ENCODE assay signal across 13 mouse cellular contexts in genomic region chr11:94938296-94938695, GRCm38 (mm10). TPM values are rescaled to one million over a fixed set of nuclear protein-coding genes. Genes with fewer than 3 reads are reported as not detected.
DNase-seq lines count a peak whose midpoint lies in the region; ATAC-seq lines count a peak whose summit lies in the region.
"Had no signal": no experiment of that assay in that cellular context is flagged by ENCODE, and none has a peak within 500 bp of the region (broad histone marks: within the 10 kb centered on the region; RNA-seq: fewer than 3 reads in every experiment).

No protein-coding gene starts in this region.

- H3K4me1 ChIP-seq in forebrain, embryonic 10.5 days: peaks cover 51% of the 10 kb centered on the region
- peaks cover 15% of the 10 kb centered on the region for H3K4me1 ChIP-seq in forebrain, embryonic 15.5 days
- peaks cover 12% of the 10 kb centered on the region for H3K4me1 ChIP-seq in hindbrain, embryonic 16.5 days (ENCODE audit: control insufficient read depth, insufficient read depth, low read depth, low read length)
- peaks cover 23% of the 10 kb centered on the region for H3K4me1 ChIP-seq in neural tube, embryonic 15.5 days

- peaks cover 8% of the 10 kb centered on the region for H3K36me3 ChIP-seq in forebrain, embryonic 10.5 days (replicated peaks)
- H3K36me3 ChIP-seq in forebrain, embryonic 15.5 days: no peaks in the 10 kb centered on the region
- H3K36me3 ChIP-seq in hindbrain, embryonic 16.5 days (ENCODE audit: control insufficient read depth, insufficient read depth, low read length): no peaks in the 10 kb centered on the region
- no peaks in the 10 kb centered on the region for H3K36me3 ChIP-seq in neural tube, embryonic 15.5 days

- no peak overlapping the region for H3K27ac ChIP-seq in forebrain, embryonic 10.5 days
- H3K27ac ChIP-seq in forebrain, embryonic 15.5 days (replicated peaks): no peak overlapping the region
- no peak overlapping the region for H3K27ac ChIP-seq in hindbrain, embryonic 16.5 days (ENCODE audit: low read depth, low read length)
- H3K27ac ChIP-seq in neural tube, embryonic 15.5 days (replicated peaks): no peak overlapping the region

- H3K9me3 ChIP-seq in forebrain, embryonic 10.5 days: no peaks in the 10 kb centered on the region
- H3K9me3 ChIP-seq in forebrain, embryonic 15.5 days: no peaks in the 10 kb centered on the region
- H3K9me3 ChIP-seq in hindbrain, embryonic 16.5 days (ENCODE audit: control insufficient read depth, low read length): no peaks in the 10 kb centered on the region
- no peaks in the 10 kb centered on the region for H3K9me3 ChIP-seq in neural tube, embryonic 15.5 days (replicated peaks)

- WGBS in forebrain, embryonic 10.5 days: 25% methylated on average over 9 of the region's 9 CpGs
- WGBS in forebrain, embryonic 15.5 days: 22% methylated on average over 9 of the region's 9 CpGs
- WGBS in hindbrain, embryonic 16.5 days: 22% methylated on average over 9 of the region's 9 CpGs
- WGBS in neural tube, embryonic 15.5 days: 22% methylated on average over 9 of the region's 9 CpGs

- H3K4me3 ChIP-seq in forebrain, embryonic 10.5 days: peak overlapping the region; percentile 51; the same call in 1 of the 2 replicates
- H3K4me3 ChIP-seq in forebrain, embryonic 15.5 days: no peak overlapping the region
- no peak overlapping the region for H3K4me3 ChIP-seq in hindbrain, embryonic 16.5 days (ENCODE audit: low read length)
- H3K4me3 ChIP-seq in neural tube, embryonic 15.5 days (replicated peaks): peak overlapping the region; percentile 34; the same call in 1 of the 2 replicates

- no peak overlapping the region for H3K9ac ChIP-seq in forebrain, embryonic 15.5 days (replicated peaks)
- H3K9ac ChIP-seq in hindbrain, embryonic 16.5 days (ENCODE audit: low read depth, low read length): no peak overlapping the region
- H3K9ac ChIP-seq in neural tube, embryonic 15.5 days (replicated peaks): no peak overlapping the region

- no peak overlapping the region for H3K4me2 ChIP-seq in forebrain, embryonic 15.5 days (replicated peaks)
- peak overlapping the region; percentile 15; the same call in 1 of the 2 replicates for H3K4me2 ChIP-seq in hindbrain, embryonic 16.5 days (ENCODE audit: low read length)
- peak overlapping the region; percentile 59 for H3K4me2 ChIP-seq in neural tube, embryonic 15.5 days

- DNase-seq in forebrain, embryonic 10.5 days (ENCODE audit: extremely low spot score, low spot score): no peak
- peak; percentile 32 for DNase-seq in kidney, postnatal 10 days
- no peak for DNase-seq in kidney, adult 9 months
- DNase-seq in spleen, adult 12 weeks (ENCODE audit: low spot score): no peak
- DNase-seq: gastrocnemius, postnatal 14 days; layer of hippocampus, postnatal 36 days had no signal

- peaks cover 98% of the 10 kb centered on the region for H3K27me3 ChIP-seq in forebrain, embryonic 10.5 days (ENCODE audit: poor library complexity, severe bottlenecking)
- peaks cover 51% of the 10 kb centered on the region for H3K27me3 ChIP-seq in forebrain, embryonic 15.5 days
- H3K27me3 ChIP-seq in hindbrain, embryonic 16.5 days (replicated peaks; ENCODE audit: control insufficient read depth, insufficient read depth, low read length): peaks cover 35% of the 10 kb centered on the region
- H3K27me3 ChIP-seq in neural tube, embryonic 15.5 days (replicated peaks): peaks cover 71% of the 10 kb centered on the region
- H3K27me3 ChIP-seq: Patski had no signal

- ATAC-seq in forebrain, embryonic 15.5 days (replicated peaks): no peak
- no peak for ATAC-seq in hindbrain, embryonic 16.5 days
- no peak for ATAC-seq in neural tube, embryonic 15.5 days (ENCODE audit: low FRiP score)
- ATAC-seq in erythroblast, adult 5-6 weeks (replicated peaks; ENCODE audit: low FRiP score, poor library complexity, severe bottlenecking): no peak
- ATAC-seq: Patski had no signal

RNA-seq across cellular contexts. Expression of gene Col1a1, which starts 2.3 kb away (rescaled TPM):
- polyA plus RNA-seq in forebrain, embryonic 10.5 days (2016; fragmentation: Nextera tagmentation; extraction: Ambion mirVana): 62.2 and 65.3 TPM in 2 replicates
- 40.2 and 40.5 TPM in 2 replicates for polyA plus RNA-seq in forebrain, embryonic 15.5 days (2015; fragmentation: Nextera tagmentation; extraction: Ambion mirVana)
- polyA plus RNA-seq in hindbrain, embryonic 16.5 days (2015; fragmentation: Nextera tagmentation; extraction: Ambion mirVana): 105 and 275 TPM in 2 replicates
- polyA plus RNA-seq in neural tube, embryonic 15.5 days (2015; fragmentation: Nextera tagmentation; extraction: Ambion mirVana): 317 and 375 TPM in 2 replicates
- total RNA-seq in erythroblast, adult 5-6 weeks (2015; ENCODE audit: low replicate concordance): 0.21 TPM in 1 of 2 replicates, not detected in the other
- total RNA-seq in erythroblast, adult 5-6 weeks (2017; ENCODE audit: low replicate concordance): 0.68 TPM in 1 of 2 replicates, not detected in the other

RNA-seq across cellular contexts. Expression of gene Hils1, which starts 29.1 kb away (rescaled TPM):
- not detected in 2 replicates for polyA plus RNA-seq in forebrain, embryonic 10.5 days (2016; fragmentation: Nextera tagmentation; extraction: Ambion mirVana)
- polyA plus RNA-seq in forebrain, embryonic 15.5 days (2015; fragmentation: Nextera tagmentation; extraction: Ambion mirVana): not detected in 2 replicates
- not detected in 2 replicates for polyA plus RNA-seq in hindbrain, embryonic 16.5 days (2015; fragmentation: Nextera tagmentation; extraction: Ambion mirVana)
- not detected in 2 replicates for polyA plus RNA-seq in neural tube, embryonic 15.5 days (2015; fragmentation: Nextera tagmentation; extraction: Ambion mirVana)
- not detected in 2 replicates for total RNA-seq in erythroblast, adult 5-6 weeks (2015; ENCODE audit: low replicate concordance)
- not detected in 2 replicates for total RNA-seq in erythroblast, adult 5-6 weeks (2017; ENCODE audit: low replicate concordance)
- total RNA-seq: gastrocnemius, postnatal 14 days; layer of hippocampus, postnatal 36 days; midbrain, postnatal 0 days had no signal
- polyA plus RNA-seq: cortical plate, adult 2 months; midbrain, postnatal 0 days; Patski had no signal

RNA-seq across cellular contexts. Expression of gene Sgca, which starts 37.8 kb away (rescaled TPM):
- polyA plus RNA-seq in forebrain, embryonic 10.5 days (2016; fragmentation: Nextera tagmentation; extraction: Ambion mirVana): not detected in 2 replicates
- not detected in 2 replicates for polyA plus RNA-seq in forebrain, embryonic 15.5 days (2015; fragmentation: Nextera tagmentation; extraction: Ambion mirVana)
- polyA plus RNA-seq in hindbrain, embryonic 16.5 days (2015; fragmentation: Nextera tagmentation; extraction: Ambion mirVana): 0.24 and 1.3 TPM in 2 replicates
- polyA plus RNA-seq in neural tube, embryonic 15.5 days (2015; fragmentation: Nextera tagmentation; extraction: Ambion mirVana): 0.77 and 1.4 TPM in 2 replicates
- not detected in 2 replicates for total RNA-seq in erythroblast, adult 5-6 weeks (2015; ENCODE audit: low replicate concordance)
- not detected in 2 replicates for total RNA-seq in erythroblast, adult 5-6 weeks (2017; ENCODE audit: low replicate concordance)
- total RNA-seq: midbrain, postnatal 0 days had no signal

RNA-seq across cellular contexts. Expression of gene Ppp1r9b, which starts 52.5 kb away (rescaled TPM):
- 8.7 and 10.7 TPM in 2 replicates for polyA plus RNA-seq in forebrain, embryonic 10.5 days (2016; fragmentation: Nextera tagmentation; extraction: Ambion mirVana)
- 23.0 and 23.9 TPM in 2 replicates for polyA plus RNA-seq in forebrain, embryonic 15.5 days (2015; fragmentation: Nextera tagmentation; extraction: Ambion mirVana)
- 17.8 and 18.8 TPM in 2 replicates for polyA plus RNA-seq in hindbrain, embryonic 16.5 days (2015; fragmentation: Nextera tagmentation; extraction: Ambion mirVana)
- polyA plus RNA-seq in neural tube, embryonic 15.5 days (2015; fragmentation: Nextera tagmentation; extraction: Ambion mirVana): 18.8 TPM in 2 replicates
- total RNA-seq in erythroblast, adult 5-6 weeks (2015; ENCODE audit: low replicate concordance): 21.9 and 30.7 TPM in 2 replicates
- 41.1 and 45.2 TPM in 2 replicates for total RNA-seq in erythroblast, adult 5-6 weeks (2017; ENCODE audit: low replicate concordance)

Comparison
In these comparisons a context has a peak if more than half of its experiments do, and no peak if none do; other contexts are left out.
1. H3K4me3 ChIP-seq: peak in forebrain, embryonic 10.5 days (single experiment) and neural tube, embryonic 15.5 days (single experiment); none in forebrain, embryonic 15.5 days (single experiment) and hindbrain, embryonic 16.5 days (single experiment).